Mouse (Mus musculus) thymus, postnatal 0 days (tissue): ENCODE data around the gene Zfp36. TPM values are rescaled to one million over a fixed set of nuclear protein-coding genes. Genes with fewer than 3 reads are reported as not detected.

Experiments
- DNase-seq: peaks from one replicate; pipeline ENCODE4 v3.0.0-alpha.2; 2015; ENCODE audit warnings: low spot score
- polyA plus RNA-seq: library from polyadenylated mRNA; unstranded; fragments of >200 nt; fragmentation: Nextera tagmentation; extraction: Ambion mirVana; gene quantifications from 2 replicates; pipeline ENCODE4 v1.2.1, GENCODE M21; 2015

Zfp36 gene
- polyA plus RNA-seq, 1 experiment from 2014 or later, result 70.6 TPM

GRCm38 (mm10) chr7:28370977-28371513 is 9.0 kb downstream of the Zfp36 start:
- DNase-seq, result no peak

- DNase-seq, result no peak
Measured at GRCm38 (mm10) chr7:28370051-28370450, 10.0 kb downstream of the Zfp36 start.

- no peak for DNase-seq
Measured at GRCm38 (mm10) chr7:28368276-28368920, 11.7 kb downstream of the Zfp36 start.

GRCm38 (mm10) chr7:28367663-28368275 is 12.3 kb downstream of the Zfp36 start:
- no peak for DNase-seq

- no peak for DNase-seq
Measured at GRCm38 (mm10) chr7:28362441-28363060, 17.5 kb downstream of the Zfp36 start.

- DNase-seq, result no peak
Measured at GRCm38 (mm10) chr7:28361647-28362341, 18.3 kb downstream of the Zfp36 start.

- no peak for DNase-seq
Measured at GRCm38 (mm10) chr7:28360291-28360690, 19.8 kb downstream of the Zfp36 start.

- no peak for DNase-seq
Measured at GRCm38 (mm10) chr7:28359854-28360253, 20.2 kb downstream of the Zfp36 start.

- DNase-seq, result no peak
Measured at GRCm38 (mm10) chr7:28358431-28358830, 21.6 kb downstream of the Zfp36 start.

- DNase-seq, result no peak
Measured at GRCm38 (mm10) chr7:28357984-28358383, 22.1 kb downstream of the Zfp36 start.

- no peak for DNase-seq
Measured at GRCm38 (mm10) chr7:28356981-28357380, 23.1 kb downstream of the Zfp36 start.

- DNase-seq, result peak; percentile 69
Measured at GRCm38 (mm10) chr7:28355221-28355620, 24.8 kb downstream of the Zfp36 start.

- DNase-seq, result no peak
Measured at GRCm38 (mm10) chr7:28354596-28354995, 25.5 kb downstream of the Zfp36 start.

- no peak for DNase-seq
Measured at GRCm38 (mm10) chr7:28354113-28354581, 25.9 kb downstream of the Zfp36 start.

GRCm38 (mm10) chr7:28353267-28353666 is 26.8 kb downstream of the Zfp36 start:
- no peak for DNase-seq

GRCm38 (mm10) chr7:28351676-28352191 is 28.3 kb downstream of the Zfp36 start:
- DNase-seq, result no peak

GRCm38 (mm10) chr7:28350155-28350883 is 29.7 kb downstream of the Zfp36 start, which contains the start of gene Rps16:
TSS of gene Rps16 (plus strand) at chr7:28350652.
- peak; percentile 99 for DNase-seq

GRCm38 (mm10) chr7:28348601-28349000 is 31.5 kb downstream of the Zfp36 start:
- no peak for DNase-seq

GRCm38 (mm10) chr7:28347746-28348145 is 32.3 kb downstream of the Zfp36 start:
- DNase-seq, result no peak

GRCm38 (mm10) chr7:28344637-28345036 is 35.4 kb downstream of the Zfp36 start:
- peak; percentile 73 for DNase-seq

- DNase-seq, result no peak
Measured at GRCm38 (mm10) chr7:28341381-28341780, 38.7 kb downstream of the Zfp36 start.
